Mouse (Mus musculus) hematopoietic stem cell, adult 5-6 weeks (primary cell): ENCODE data around the gene Rab26. TPM values are rescaled to one million over a fixed set of nuclear protein-coding genes. Genes with fewer than 3 reads are reported as not detected.
A peak's percentile ranks its signal among the peaks of the same experiment; 100 is the strongest.

Source experiments
- ATAC-seq, 2 experiments: fragments of 125-278 bp in 1 of 2; replicated peaks in 1 of 2; 2 replicates each; pipeline ENCODE4 v1.8.0; 2016 to 2017; ENCODE audit warnings: inconsistent platforms in 2 of 2, mild to moderate bottlenecking in 2 of 2, moderate number of reproducible peaks in 2 of 2, low read depth in 1 of 2, moderate TSS enrichment in 1 of 2; ENCODE audit not compliant: low FRiP score in 2 of 2, poor library complexity in 2 of 2, severe bottlenecking in 2 of 2, insufficient read depth in 1 of 2, low TSS enrichment in 1 of 2
- total RNA-seq: library from RNA; stranded (forward); fragments of 172-1452, 232-1000 nt; gene quantifications from 2 replicates; pipeline ENCODE4 v1.2.3, GENCODE M21; 2017

The Rab26 gene
- 1.4 TPM in 1 of 2 replicates, not detected in the other for total RNA-seq

- no peak for ATAC-seq
These were observed at the start of gene Rab26 for GRCm38 (mm10) chr17:24534160-24534718. Gene Rab26, minus strand, starts transcription at chr17:24534210.

GRCm38 (mm10) chr17:24580287-24580686, 46.3 kb upstream of the Rab26 start:
- no peak for ATAC-seq

GRCm38 (mm10) chr17:24579532-24579931, 45.5 kb upstream of the Rab26 start:
- no peak for ATAC-seq

GRCm38 (mm10) chr17:24573811-24574210, 39.8 kb upstream of the Rab26 start:
- no peak for ATAC-seq

GRCm38 (mm10) chr17:24572651-24573245, 38.7 kb upstream of the Rab26 start:
- ATAC-seq: no peak

GRCm38 (mm10) chr17:24569837-24570236, 35.8 kb upstream of the Rab26 start:
- ATAC-seq: no peak

GRCm38 (mm10) chr17:24567034-24567779, 33.2 kb upstream of the Rab26 start:
- no peak for ATAC-seq

- ATAC-seq: no peak
These were observed 31.8 kb upstream of the Rab26 start for GRCm38 (mm10) chr17:24565792-24566191.

GRCm38 (mm10) chr17:24565092-24565491, 31.1 kb upstream of the Rab26 start:
- ATAC-seq: no peak

- no peak for ATAC-seq
These were observed 30.4 kb upstream of the Rab26 start for GRCm38 (mm10) chr17:24564422-24564821.

GRCm38 (mm10) chr17:24563638-24564037, 29.6 kb upstream of the Rab26 start:
- ATAC-seq: no peak

GRCm38 (mm10) chr17:24561592-24561991, 27.6 kb upstream of the Rab26 start:
- no peak for ATAC-seq

GRCm38 (mm10) chr17:24560301-24561028, 26.5 kb upstream of the Rab26 start:
- no peak for ATAC-seq

- ATAC-seq: peak; percentile 85 to 88
These were observed 25.1 kb upstream of the Rab26 start for GRCm38 (mm10) chr17:24559146-24559545.

- 0 out of 4 replicates have a peak, but pooled peaks of 1 of the 2 experiments have one; percentile 34 for ATAC-seq
These were observed 24.6 kb upstream of the Rab26 start for GRCm38 (mm10) chr17:24558600-24559099.

- ATAC-seq: no peak
These were observed 23.1 kb upstream of the Rab26 start for GRCm38 (mm10) chr17:24557091-24557490.

- no peak for ATAC-seq
These were observed 17.0 kb upstream of the Rab26 start for GRCm38 (mm10) chr17:24551050-24551444.
